Mouse (Mus musculus): ENCODE measurements around the gene Slc26a11.

Slc26a11 gene

DNA sequence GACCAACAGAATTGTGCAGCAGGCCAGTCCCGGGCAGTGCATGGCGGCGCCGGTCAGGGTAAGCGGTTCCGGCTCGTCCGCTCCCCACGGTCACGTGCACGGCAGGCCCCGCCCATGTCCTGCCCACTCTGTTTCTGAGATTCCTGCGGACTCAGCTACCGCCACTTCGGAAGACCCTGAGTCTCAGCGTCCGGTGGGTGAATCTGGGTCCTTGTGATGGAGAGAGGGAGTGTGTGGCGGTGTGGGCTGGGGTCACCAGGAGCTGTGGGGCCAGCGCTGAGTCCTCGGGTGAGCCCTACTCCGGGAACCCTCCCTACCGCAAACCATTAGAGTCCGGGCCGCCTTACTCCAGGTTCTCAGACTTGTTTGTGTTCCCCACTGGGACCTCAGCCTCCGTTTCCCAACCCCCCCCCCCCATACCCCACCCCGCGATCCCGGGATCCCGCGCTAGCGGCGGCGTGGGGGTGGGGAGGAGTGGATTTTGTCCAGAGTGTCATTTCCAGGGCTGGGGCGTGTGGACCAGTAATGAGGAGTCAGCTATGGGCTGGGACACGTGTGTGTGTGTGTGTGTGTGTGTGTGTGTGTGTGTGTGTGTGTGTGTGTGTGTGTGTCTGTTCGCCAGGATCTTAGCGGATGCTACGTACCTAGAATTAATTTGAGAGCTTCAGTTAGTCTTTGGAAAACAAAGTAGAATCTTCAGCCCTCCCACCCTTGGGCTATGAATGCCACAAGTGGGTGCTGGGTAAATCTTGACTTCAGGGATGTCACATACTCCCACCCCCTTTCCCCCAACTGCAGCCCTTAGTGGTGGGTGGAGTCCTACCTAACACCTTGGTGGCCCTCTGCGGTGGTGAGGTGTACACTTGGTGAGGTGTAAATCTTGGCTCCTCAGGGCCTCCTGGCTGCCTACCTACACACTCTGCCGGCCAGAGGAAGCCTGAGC, at the start of gene Slc26a11, which contains the start of gene Sgsh:
TSS of gene Slc26a11 (plus strand) at position 115 of the 943 bp plus-strand sequence.
TSS of gene Sgsh (minus strand) at position 94 of the 943 bp plus-strand sequence.
- DNase-seq (ENCODE audit: low spot score in 2 of 2), result peak; percentile 85 to 93

- peak in 1 of 2 experiments; percentile 23 for DNase-seq (ENCODE audit: low spot score in 2 of 2)
These were observed 48.3 kb upstream of the Slc26a11 start for GRCm38 (mm10) chr11:119306762-119307657.

- DNase-seq (ENCODE audit: low spot score in 2 of 2), result no peak
These were observed 47.8 kb upstream of the Slc26a11 start, which contains the start of gene Card14 for GRCm38 (mm10) chr11:119307658-119307867. Gene Card14, plus strand, starts transcription at chr11:119307768.

- no peak for DNase-seq (ENCODE audit: low spot score in 2 of 2)
These were observed 47.4 kb upstream of the Slc26a11 start for GRCm38 (mm10) chr11:119307916-119308315.

DNA sequence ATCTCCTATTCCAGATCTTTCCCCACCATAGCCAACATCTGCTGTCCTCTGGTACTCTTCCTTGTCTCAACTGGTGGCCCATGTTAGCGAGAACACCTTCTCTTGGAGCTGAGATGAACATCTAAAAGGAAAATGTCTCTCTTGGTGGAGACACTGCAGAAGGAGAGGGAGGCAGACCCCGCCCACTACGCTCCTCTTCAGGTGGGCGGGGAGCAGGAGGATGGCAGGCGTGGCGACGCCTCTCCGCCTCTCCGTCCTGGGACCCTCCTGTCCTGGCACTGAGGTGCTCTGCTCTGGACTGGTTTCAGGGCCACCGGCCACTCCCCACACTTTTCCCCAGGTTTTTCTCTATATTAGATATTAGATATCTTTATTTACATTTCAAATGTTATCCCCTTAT, 44.7 kb upstream of the Slc26a11 start:
- DNase-seq (ENCODE audit: low spot score in 2 of 2), result no peak

DNA sequence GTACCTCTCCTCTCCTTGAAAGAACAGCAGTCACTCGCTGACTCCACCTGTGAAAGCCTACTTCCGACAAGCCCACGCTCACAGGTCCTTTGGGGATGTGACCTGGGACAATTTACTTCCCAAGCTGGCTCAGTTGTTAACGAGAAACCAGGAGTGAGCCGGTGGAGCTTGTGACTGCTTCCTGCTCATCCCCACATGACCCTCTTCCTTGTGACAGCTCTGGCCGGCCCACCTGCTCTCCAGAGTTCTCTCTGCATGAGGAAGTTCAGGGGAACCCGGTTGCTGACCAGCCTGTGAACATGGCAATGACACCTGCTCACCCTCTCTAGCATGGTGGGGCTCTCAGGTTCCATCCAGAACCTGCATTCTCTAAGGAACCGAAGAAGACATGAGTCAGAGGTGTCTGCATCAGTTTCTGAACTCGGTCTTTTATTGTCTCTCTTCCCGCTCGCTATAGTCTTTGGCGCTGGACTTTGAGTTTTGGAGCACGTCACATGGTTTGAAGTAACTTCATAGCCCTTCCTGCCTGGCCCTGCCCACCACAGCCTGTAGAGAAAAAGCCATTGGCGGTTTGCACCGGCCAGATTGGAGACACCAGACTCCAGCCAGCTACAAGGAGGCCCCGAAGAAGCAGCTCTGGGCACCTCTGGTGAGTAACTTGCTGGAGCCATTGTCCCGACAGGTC, 41.0 kb upstream of the Slc26a11 start:
- no peak for DNase-seq (ENCODE audit: low spot score in 2 of 2)

- DNase-seq (ENCODE audit: low spot score in 2 of 2), result peak in 1 of 2 experiments; percentile 35
These were observed 38.6 kb upstream of the Slc26a11 start for GRCm38 (mm10) chr11:119316720-119317119.

- DNase-seq (ENCODE audit: low spot score in 2 of 2), result no peak
These were observed 32.8 kb upstream of the Slc26a11 start for GRCm38 (mm10) chr11:119322521-119322920.

GRCm38 (mm10) chr11:119325068-119325467, 30.3 kb upstream of the Slc26a11 start:
- no peak for DNase-seq (ENCODE audit: low spot score in 2 of 2)

- no peak for DNase-seq (ENCODE audit: low spot score in 2 of 2)
These were observed 24.8 kb upstream of the Slc26a11 start for GRCm38 (mm10) chr11:119330592-119330991.

GRCm38 (mm10) chr11:119331970-119332369, 23.4 kb upstream of the Slc26a11 start:
- DNase-seq (ENCODE audit: low spot score in 2 of 2), result no peak

DNA sequence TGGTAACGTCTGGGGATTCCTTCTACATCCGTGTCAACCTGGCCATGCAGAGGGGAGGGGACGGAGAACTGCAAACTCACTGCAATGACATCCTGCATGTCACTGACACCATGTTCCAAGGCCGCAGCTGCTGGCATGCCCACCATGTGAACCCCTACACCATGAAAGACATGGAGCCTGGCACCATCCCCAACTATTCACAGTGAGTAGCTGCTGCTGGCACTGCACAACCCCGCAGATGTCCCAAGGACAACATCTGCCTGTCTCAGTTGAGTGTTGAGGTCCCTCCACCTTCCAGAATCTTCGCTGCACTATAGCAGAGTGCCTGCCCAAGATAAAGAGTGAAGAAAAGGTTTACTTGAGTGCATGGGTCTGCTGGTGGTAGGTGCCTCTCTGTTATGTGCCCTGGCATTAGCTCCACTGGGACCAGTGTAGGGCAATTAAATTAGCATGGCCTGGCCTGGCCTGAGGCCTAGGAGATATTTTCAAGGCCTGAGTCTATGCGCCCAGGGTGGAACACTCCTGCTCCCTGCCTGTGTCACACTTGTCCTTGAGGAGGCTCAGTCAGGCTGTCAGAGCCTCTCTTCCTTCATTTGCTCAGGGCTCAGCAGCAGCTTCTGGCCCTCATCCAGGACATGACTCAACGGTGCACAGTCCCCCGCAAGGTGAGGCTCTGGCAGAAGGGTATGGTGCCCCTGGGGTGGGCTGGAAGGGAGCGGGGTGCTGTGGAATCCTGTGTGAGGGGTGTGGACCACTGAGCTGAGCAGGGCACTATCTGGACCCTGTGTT, 16.9 kb upstream of the Slc26a11 start:
- no peak for DNase-seq (ENCODE audit: low spot score in 2 of 2)

- no peak for DNase-seq (ENCODE audit: low spot score in 2 of 2)
These were observed 16.2 kb upstream of the Slc26a11 start for GRCm38 (mm10) chr11:119339179-119339578.

- DNase-seq (ENCODE audit: low spot score in 2 of 2), result peak; percentile 54 to 69
These were observed 15.7 kb upstream of the Slc26a11 start for GRCm38 (mm10) chr11:119339637-119340036.

GRCm38 (mm10) chr11:119344178-119344577, 11.2 kb upstream of the Slc26a11 start:
- no peak for DNase-seq (ENCODE audit: low spot score in 2 of 2)

GRCm38 (mm10) chr11:119344865-119345264, 10.5 kb upstream of the Slc26a11 start:
- DNase-seq (ENCODE audit: low spot score in 2 of 2), result no peak

DNA sequence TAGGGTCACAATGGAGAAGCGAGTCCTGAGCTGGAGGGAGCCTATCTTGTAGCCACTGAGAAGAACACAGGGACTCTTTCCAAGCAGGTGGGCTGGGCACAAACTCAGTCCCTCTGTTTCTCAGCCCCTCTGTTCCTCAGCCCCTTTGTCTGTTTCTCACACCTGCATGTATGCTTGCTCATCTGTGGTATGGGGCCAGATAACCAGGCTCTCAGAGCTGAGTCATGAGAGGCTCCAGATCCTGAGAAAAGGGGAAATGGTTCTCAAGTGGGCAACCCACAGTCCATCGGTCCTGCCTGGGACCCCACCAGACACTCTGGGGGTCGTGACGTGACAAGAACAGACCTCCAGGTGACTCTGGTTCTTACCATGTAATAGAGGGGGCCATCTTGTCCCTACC, 8.2 kb upstream of the Slc26a11 start:
- DNase-seq (ENCODE audit: low spot score in 2 of 2), result no peak

DNA sequence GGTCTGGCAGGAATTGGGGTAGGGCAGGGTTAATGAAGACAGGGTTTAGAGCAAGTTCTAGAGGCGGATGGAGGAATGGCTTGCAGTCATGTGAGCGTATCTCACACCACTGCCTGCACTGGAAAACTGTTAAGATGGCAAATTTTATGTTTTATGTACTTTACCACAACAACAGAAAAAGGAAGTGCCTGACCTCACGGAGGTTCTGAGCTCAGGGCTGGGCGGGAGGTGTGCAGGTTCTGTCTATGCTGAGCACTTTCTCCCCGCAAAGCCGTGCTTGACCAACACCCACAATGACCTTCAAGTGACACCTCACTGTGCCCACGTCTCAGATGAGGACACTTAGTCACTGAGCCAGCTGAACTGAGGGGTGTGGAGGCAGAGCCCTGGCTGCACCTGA, 3.2 kb upstream of the Slc26a11 start:
- no peak for DNase-seq (ENCODE audit: low spot score in 2 of 2)

DNA sequence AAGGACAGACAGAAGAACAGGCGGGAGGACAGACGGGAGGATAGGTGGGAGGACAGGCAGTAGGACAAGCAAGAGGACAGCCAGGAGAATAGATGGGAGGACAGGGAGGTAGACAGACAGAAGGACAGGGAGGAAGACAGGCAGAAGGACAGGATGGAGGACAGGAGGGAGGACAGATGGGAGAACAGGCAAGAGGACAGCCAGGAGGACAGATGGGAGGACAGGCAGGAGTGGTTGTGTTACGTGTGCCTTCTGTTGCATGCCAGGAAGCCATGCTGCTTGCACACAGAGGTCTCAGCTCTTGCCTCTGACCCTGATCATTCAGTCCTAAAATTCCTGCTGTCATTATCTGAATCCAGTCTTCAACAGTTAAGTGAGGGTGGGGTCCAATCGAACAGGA, 1.4 kb upstream of the Slc26a11 start:
- no peak for DNase-seq (ENCODE audit: low spot score in 2 of 2)

- peak in 1 of 2 experiments; percentile 25 for DNase-seq (ENCODE audit: low spot score in 2 of 2)
These were observed 437 bp upstream of the Slc26a11 start for GRCm38 (mm10) chr11:119354798-119355442.

GRCm38 (mm10) chr11:119359089-119359488, 3.7 kb downstream of the Slc26a11 start:
- no peak for DNase-seq (ENCODE audit: low spot score in 2 of 2)

Data from urinary bladder, adult 18-20 months (tissue).